Mouse (Mus musculus) ovary, postnatal 36 days (tissue): ENCODE results near the gene Xpnpep1.

Source experiments
- DNase-seq: peaks from one replicate; pipeline ENCODE4 v3.0.0; 2022; ENCODE audit warnings: low spot score, mixed read lengths

The Xpnpep1 gene

GRCm38 (mm10) chr19:53066531-53066930 is 26.5 kb upstream of the Xpnpep1 start:
- no peak for DNase-seq

DNA sequence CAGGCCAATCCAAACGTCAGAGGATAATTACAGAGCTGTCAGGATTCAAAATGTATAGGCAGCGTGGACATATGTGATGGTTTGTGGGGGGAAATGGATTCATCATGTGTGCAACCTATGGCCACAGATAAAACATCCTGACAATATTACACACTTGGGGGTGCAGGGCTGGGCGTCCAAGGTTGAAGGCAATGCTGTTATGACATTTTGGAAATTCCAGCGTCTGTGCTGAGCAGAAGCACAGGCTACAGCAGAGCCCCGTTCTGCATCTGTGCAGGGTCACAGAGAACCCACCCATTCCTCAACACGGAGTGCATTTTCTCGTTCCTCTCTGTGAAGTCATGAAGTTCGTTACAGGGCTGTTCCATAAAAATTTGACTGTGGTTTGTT is 25.0 kb upstream of the Xpnpep1 start:
- no peak for DNase-seq

DNA sequence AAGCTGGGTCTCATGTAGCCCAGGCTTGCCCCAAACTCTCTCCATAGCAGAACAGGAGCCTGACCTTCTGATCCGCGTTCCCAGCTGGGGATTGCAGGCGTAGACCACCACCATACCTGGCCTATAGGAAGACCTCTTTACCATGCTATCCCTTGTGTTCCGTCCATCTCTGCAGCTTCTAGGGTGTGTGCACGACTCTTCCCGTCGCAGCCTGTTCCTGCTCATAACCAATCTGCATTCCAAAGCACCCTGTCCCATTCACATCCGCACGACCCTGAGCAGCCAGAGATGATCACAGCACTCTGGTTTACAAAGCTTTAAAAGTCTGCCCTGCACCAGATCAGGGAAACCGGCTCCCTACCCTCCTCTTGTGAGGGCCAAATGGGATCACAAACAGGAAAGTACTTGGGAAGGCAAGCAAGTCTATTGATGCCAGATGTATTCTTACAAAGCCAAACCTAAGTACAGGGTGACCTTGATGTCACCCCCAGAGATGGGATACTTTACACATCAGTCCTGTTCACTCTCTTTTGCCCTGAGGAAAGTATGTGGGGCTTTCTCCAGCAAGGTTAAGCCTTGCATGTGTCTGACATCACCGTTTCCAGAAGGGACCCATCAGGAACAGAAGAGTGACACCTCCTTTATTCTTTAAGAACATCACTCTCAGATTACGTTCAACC is 24.4 kb upstream of the Xpnpep1 start:
- DNase-seq, result no peak

GRCm38 (mm10) chr19:53062046-53062445 is 22.0 kb upstream of the Xpnpep1 start:
- DNase-seq, result no peak

GRCm38 (mm10) chr19:53059344-53060111 is 19.5 kb upstream of the Xpnpep1 start:
- no peak for DNase-seq

GRCm38 (mm10) chr19:53058726-53059334 is 18.8 kb upstream of the Xpnpep1 start:
- no peak for DNase-seq

- DNase-seq, result no peak
These were observed 18.1 kb upstream of the Xpnpep1 start for GRCm38 (mm10) chr19:53057980-53058725.

DNA sequence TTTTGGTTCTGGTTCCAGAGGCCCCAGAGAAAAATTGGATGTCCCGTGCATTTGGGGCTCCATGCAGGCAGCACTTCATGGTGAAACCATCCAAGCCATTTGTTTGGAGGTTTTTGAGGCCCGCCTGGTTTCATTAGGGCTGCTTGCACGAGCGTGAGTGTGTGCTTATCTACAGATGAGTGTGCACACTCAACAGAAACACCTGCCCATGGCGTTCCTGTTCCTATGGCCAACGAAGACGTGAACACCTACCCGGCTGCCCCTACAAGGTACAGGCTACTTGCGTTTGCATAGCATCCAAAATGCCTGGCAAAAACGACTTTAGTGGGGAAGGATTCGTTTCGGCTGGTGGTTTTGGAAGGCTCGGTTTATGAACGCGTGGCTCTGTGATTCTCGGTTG is 13.3 kb upstream of the Xpnpep1 start:
- DNase-seq, result no peak

DNA sequence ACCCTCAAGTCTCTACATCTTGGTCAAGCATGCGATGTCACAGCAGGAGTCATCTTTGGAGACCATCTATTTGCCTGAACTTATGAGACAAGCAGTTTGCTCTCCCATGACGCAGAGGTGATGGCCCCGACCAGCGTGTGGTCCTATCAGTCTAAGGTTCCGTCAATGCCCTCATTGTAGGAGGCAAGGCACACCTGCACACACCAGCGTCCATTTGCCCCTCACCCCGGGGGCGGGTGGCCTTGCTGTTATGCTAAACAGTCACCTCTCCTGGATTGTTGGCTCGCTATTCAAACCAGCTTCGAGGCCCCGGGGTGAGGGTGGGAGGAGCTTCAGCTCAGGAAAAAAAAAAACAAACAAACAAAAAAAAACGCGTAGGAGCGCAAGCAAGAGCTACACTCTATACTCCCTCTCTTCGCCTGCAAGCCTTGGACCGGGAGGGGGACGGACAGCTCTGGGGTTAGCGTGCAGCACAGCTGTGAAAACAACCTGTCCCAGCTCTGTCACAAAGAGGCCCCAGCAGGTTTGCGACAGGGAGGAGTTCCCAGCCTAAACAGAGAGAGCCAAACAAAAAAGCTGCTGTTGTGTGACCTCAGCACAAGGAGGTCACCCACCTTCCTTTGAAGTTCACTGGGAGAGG is 12.1 kb upstream of the Xpnpep1 start:
- DNase-seq, result peak; percentile 23

DNA sequence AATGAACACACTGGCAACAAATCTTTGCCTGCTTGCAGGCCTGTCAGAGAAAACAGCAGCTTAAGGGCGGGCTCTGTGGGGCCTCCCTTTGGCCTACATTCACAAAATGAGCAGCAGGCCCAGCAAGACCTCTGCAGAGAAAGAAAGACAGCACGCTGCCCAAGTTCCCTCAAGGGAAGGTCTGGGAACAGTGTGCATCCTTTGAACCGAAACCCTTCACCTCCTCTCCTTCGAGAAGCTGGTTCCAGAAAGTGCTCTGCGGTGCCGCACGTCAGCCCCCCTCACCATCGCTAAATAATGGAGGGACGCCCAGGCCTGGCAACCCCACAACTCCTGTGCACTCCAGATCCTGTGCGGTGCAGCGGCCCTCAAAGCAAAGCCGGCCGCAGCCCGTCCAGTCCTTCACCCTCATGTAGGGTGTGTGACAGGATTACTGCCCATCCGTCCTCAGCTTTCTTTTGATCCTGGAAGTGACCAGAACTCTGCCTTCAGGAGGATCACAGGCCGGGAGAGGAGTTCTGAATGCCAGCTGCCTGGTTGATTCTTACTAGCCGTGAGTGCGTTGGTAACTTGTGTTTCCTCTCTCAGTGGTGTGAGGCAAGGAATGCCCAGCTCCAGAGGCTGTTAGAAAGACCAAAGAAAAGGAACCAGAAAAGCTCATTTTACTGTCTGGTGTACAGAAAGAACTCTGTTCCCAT is 11.4 kb upstream of the Xpnpep1 start:
- peak; percentile 37 for DNase-seq

DNA sequence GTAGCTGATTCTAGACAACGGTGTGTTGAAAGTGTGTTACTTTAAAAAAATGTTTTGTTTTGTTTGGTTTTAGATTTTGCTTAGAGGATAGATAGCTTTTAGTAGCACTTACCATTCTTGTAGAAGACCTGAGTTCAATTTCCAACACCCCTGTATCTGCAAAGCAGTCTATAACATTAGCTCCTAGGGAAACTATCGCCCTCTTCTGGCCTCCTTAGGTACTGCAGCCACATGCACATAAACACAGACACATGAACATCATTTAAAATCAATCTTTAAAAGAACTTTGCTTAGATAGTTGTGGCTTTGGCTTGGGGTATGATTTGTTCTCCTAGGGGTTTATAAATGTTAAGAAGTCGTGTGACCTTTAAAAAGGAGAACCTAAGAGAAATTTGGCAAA is 10.1 kb upstream of the Xpnpep1 start:
- DNase-seq, result no peak

DNA sequence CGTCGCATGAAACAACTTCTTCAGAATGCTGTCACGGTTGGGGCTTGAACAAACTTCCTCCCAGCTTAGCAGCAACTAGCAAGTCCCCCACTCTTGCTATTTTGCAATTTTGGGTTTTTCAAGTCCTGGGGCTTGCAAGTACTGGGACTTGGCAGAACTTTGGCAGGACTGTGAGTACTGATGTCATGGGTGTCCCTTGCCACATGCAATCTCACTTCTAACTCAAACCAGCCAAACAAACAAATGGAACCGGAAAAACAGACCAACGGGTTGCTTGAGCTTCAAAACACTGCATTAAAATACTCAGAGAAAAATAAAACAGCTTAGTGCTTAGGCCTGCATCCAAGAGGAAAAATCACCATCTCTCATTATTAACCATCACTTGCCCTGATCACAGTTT is 7.2 kb upstream of the Xpnpep1 start:
- no peak for DNase-seq

DNA sequence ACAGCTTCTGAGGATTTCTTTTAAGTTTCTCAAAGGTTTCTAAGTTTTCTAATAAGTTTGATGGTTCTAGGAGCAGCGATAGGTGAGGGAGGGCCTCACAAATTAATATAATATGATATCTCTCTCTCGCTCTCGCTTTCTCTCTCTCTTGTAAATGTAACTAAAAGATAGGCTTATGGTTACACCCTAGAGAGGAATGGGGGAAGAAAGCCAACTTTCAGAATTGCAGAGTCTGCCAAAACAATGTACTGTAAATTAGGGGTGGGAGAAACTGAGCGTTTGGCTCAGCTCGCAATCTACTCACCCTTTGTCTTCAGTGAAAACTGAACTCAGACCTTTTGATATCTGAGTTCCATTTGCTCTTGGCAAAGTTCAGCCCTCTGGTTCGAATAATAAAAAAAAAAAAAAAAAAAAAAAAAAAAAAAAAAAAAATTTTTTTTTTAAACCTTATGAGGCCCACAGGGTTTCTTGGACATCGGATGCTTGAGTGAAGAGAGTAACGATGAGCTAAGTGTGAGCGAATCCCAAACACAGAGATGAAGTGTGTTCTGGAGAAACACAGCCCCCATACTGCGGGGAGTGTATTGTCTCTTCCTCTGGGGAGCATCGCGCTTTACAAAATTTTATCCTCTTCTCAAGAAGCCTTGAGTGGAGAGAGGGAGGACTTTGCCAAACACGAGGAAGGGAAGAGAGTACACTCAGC is 3.6 kb upstream of the Xpnpep1 start:
- no peak for DNase-seq

GRCm38 (mm10) chr19:53041570-53041969 is 1.6 kb upstream of the Xpnpep1 start:
- no peak for DNase-seq

GRCm38 (mm10) chr19:53041133-53041510 is 1.1 kb upstream of the Xpnpep1 start:
- no peak for DNase-seq

DNA sequence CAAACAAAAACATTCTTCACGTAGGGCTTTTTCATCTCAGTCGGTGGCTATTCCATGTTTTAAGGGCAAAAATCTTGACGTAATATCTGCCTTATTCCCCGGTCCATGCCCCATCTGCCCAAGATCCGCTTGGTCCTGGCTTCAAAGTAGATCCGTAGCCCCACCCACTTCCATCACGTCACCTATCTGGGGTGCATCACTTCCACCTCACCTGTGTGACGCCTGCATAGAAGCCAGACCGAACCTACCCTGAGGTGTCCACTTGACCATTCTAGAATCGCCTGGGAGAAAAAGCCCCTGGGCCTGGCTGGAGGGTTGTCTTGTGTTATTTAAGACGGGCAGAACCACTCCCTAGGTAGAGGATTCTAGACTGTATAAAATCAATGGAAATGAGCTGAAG is 924 bp downstream of the Xpnpep1 start:
- no peak for DNase-seq

- DNase-seq, result peak; percentile 99
These were observed 1.5 kb downstream of the Xpnpep1 start for GRCm38 (mm10) chr19:53038435-53038938.

- DNase-seq, result no peak
These were observed 2.0 kb downstream of the Xpnpep1 start for GRCm38 (mm10) chr19:53037925-53038419.

DNA sequence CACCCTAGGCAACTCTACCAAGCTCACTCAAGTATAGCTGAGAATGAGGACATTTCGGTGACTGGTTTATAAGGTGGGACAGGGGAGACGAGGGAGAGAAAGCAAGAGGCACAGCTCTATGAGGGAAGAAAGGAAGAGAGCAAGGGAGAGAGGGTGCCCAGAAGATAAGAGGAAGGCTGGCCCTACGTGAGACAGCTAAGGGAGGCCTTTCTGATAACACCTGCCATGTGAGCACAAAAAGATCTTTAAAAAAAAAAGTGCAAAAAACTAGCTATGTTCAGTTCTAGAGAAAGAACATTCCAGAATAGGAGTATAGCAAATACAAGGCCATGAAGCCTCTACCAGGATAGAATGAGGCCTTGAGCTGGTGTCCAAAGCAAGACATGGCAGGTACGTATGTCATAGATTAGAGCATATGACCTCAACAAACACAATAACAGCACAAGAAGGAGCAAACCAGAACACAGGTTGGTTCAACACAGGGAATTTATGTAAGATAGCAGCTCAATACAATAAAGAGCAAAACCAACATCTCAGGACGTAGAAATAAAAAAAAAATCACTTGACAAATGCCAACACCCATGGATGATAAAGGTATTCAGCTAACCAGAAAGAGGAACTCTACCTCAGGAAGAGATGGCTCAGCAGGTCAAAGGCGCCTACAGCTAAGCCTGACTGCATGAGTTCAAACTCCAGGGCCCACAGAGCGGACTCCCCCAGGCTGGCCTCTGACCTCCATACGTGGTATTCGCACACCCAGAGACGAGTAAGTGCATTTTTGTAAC is 6.7 kb downstream of the Xpnpep1 start:
- no peak for DNase-seq

GRCm38 (mm10) chr19:53032647-53033046 is 7.4 kb downstream of the Xpnpep1 start:
- DNase-seq, result no peak
